Mouse (Mus musculus): ENCODE results near the gene Midn. TPM values are rescaled to one million over a fixed set of nuclear protein-coding genes. Genes with fewer than 3 reads are reported as not detected.
A peak's percentile ranks its signal among the peaks of the same experiment; 100 is the strongest.

The Midn gene
- polyA plus RNA-seq, 1 experiment from 2014 or later: 67.1 TPM

DNA sequence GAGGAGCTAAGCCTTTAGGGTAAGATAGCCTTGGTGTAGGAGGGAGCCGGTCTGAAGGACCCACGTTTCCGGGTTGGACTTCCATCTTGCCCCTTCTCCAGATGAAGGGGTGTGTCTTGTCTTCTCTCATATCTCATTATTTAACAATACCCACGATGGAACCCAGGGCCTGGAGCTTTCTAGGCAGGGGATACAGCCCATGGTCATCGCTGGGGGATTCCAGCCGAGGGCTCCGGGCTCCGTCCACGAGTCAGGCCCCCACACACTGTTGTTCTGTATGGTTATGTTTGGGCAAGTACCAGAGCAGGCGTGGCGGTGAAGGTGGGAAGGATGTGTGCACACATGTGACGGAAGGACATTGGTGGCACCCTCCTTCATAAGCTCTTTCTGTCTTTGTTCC is 3.9 kb upstream of the Midn start:
- peaks cover 10% of the 10 kb centered on the region for H3K4me1 ChIP-seq (replicated peaks; ENCODE audit: control insufficient read depth, insufficient read depth, low read length)
- no peaks in the 10 kb centered on the region for H3K9me3 ChIP-seq (ENCODE audit: control insufficient read depth, low read length)
- no peak overlapping the region for H3K4me3 ChIP-seq (ENCODE audit: low read depth, low read length)
- H3K36me3 ChIP-seq (ENCODE audit: control insufficient read depth, insufficient read depth, low read length): no peaks in the 10 kb centered on the region
- ATAC-seq (ENCODE audit: low FRiP score) (no peak), DNase-seq (ENCODE audit: low spot score) (no peak)
- 92% methylated on average over 12 of the region's 12 CpGs for WGBS
- H3K4me2 ChIP-seq (replicated peaks; ENCODE audit: low read depth, low read length): no peak overlapping the region
- H3K27ac ChIP-seq (ENCODE audit: low read depth, low read length): no peak overlapping the region
- H3K27me3 ChIP-seq (ENCODE audit: control insufficient read depth, insufficient read depth, low read length): 0 out of 2 replicates have a peak, but pooled peaks cover 2% of the 10 kb centered on the region
- no peak overlapping the region for H3K9ac ChIP-seq (ENCODE audit: low read depth, low read length)

DNA sequence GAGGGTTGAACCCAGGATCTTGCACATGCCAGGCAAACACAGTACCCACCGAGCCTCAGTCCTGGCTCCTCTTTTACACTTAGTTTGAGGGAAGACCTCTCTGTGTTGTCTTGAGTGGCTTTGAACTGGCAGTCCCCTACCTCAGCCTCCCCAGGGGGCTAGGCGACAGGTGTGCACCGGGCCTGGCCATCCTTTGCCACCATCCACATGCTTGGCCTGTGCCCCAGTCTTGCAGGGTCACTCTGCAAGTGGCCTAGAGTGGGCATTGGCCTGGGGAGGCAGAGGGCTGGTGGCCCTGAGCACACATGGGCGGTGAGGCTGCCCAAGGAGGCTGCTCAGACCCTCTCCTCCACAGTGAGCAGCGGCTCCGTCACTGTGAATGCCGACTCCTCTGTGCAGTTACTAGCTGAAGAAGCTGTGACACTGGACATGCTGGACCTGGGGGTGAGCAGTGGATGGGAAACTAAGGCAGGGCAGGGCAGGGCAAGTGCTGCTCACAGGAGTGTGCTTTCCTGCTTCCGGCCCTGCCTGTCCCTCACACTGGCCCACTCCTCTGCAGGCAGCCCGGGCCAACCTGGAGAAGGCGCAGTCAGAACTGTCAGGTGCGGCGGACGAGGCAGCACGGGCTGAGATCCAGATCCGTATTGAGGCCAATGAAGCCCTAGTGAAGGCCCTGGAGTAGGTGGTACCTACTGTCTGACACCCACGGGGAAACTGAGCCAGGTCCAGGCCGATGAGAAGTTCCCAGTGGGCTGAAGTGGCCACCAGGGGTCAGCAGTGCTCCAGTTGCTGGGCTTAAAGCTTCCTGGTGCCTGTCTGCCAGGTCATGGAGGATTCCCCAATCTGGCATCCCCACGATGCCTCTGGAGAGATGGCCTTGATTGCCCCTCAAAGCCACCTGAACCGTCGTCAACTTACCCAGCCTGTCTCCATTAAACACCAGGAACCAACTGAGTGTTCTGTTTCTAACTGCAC is 2.9 kb upstream of the Midn start:
- Histone ChIP-seq H3K4me1 (replicated peaks; ENCODE audit: control insufficient read depth, insufficient read depth, low read length) (peaks cover 7% of the 10 kb centered on the region), H3K27ac (ENCODE audit: low read depth, low read length) (no peak overlapping the region), H3K9ac (ENCODE audit: low read depth, low read length) (no peak overlapping the region), H3K4me3 (ENCODE audit: low read depth, low read length) (0 out of 2 replicates have a peak overlapping the region, but pooled peaks have one; percentile 8), H3K27me3 (ENCODE audit: control insufficient read depth, insufficient read depth, low read length) (no peaks in the 10 kb centered on the region), H3K9me3 (ENCODE audit: control insufficient read depth, low read length) (no peaks in the 10 kb centered on the region), H3K4me2 (replicated peaks; ENCODE audit: low read depth, low read length) (peak overlapping the region; percentile 9; the same call in 1 of the 2 replicates), H3K36me3 (ENCODE audit: control insufficient read depth, insufficient read depth, low read length) (no peaks in the 10 kb centered on the region)
- WGBS: 77% methylated on average over 20 of the region's 20 CpGs
- DNase-seq (ENCODE audit: low spot score) (peak; percentile 87), ATAC-seq (ENCODE audit: low FRiP score) (no peak)

DNA sequence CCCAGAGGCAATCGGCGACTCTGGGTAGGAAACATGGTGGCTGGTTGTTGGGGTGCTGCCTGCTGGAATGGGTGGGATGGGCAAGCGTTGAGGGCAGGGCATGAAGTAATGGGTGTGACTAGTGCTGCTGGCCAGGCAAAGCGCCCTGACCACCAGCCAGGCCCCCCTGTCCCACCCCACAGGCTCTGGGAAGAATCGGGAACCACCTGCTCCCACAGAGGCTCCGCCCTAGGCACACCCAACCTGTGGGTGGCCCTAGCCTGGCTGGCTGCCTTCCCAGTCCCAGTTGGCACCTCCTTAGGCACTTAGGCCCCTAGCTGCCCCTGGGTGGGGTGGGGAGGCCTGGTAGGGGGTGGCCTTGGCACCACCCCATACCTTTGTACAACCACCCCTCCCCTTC is 2.2 kb upstream of the Midn start:
- H3K4me1 ChIP-seq (replicated peaks; ENCODE audit: control insufficient read depth, insufficient read depth, low read length): peaks cover 7% of the 10 kb centered on the region
- no peaks in the 10 kb centered on the region for H3K36me3 ChIP-seq (ENCODE audit: control insufficient read depth, insufficient read depth, low read length)
- no peak overlapping the region for H3K4me2 ChIP-seq (replicated peaks; ENCODE audit: low read depth, low read length)
- DNase-seq (ENCODE audit: low spot score) (no peak), ATAC-seq (ENCODE audit: low FRiP score) (no peak)
- H3K9ac ChIP-seq (ENCODE audit: low read depth, low read length): no peak overlapping the region
- no peak overlapping the region for H3K4me3 ChIP-seq (ENCODE audit: low read depth, low read length)
- no peaks in the 10 kb centered on the region for H3K9me3 ChIP-seq (ENCODE audit: control insufficient read depth, low read length)
- no peaks in the 10 kb centered on the region for H3K27me3 ChIP-seq (ENCODE audit: control insufficient read depth, insufficient read depth, low read length)
- H3K27ac ChIP-seq (ENCODE audit: low read depth, low read length): no peak overlapping the region
- 84% methylated on average over 4 of the region's 6 CpGs for WGBS

DNA sequence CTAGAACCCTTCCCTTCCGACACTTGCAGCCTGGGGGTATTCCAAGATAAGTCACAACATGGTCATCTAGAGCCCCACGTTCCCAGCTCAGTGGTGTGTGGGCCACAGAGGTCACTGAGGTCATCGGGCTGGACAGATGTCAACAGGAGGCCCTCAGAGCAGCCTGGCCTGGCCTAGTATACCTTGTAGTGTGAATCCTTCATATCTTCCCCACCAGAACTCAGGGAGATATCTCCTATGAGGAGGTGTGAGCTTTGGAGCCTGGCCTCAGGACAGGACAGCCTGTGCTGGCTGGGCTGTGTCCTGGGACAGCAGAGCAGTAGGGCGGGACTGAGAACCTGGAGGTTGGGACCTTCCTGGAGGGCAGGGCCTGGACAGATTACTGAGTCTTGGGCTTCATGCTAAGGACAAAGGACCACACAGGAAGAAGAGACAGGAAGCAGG is 1.5 kb upstream of the Midn start:
- Histone ChIP-seq H3K36me3 (ENCODE audit: control insufficient read depth, insufficient read depth, low read length) (peaks cover 3% of the 10 kb centered on the region; the same call in 1 of the 2 replicates), H3K27ac (ENCODE audit: low read depth, low read length) (peak overlapping the region; percentile 47; the same call in 1 of the 2 replicates), H3K9ac (ENCODE audit: low read depth, low read length) (no peak overlapping the region), H3K4me3 (ENCODE audit: low read depth, low read length) (no peak overlapping the region), H3K4me2 (replicated peaks; ENCODE audit: low read depth, low read length) (no peak overlapping the region), H3K27me3 (ENCODE audit: control insufficient read depth, insufficient read depth, low read length) (no peaks in the 10 kb centered on the region), H3K4me1 (replicated peaks; ENCODE audit: control insufficient read depth, insufficient read depth, low read length) (peaks cover 7% of the 10 kb centered on the region), H3K9me3 (ENCODE audit: control insufficient read depth, low read length) (no peaks in the 10 kb centered on the region)
- 65% methylated on average over 4 of the region's 4 CpGs for WGBS
- no peak for DNase-seq (ENCODE audit: low spot score)
- no peak for ATAC-seq (ENCODE audit: low FRiP score)

- H3K27me3 ChIP-seq (ENCODE audit: control insufficient read depth, insufficient read depth, low read length): no peaks in the 10 kb centered on the region
- WGBS: 82% methylated on average over 5 of the region's 5 CpGs
- H3K4me2 ChIP-seq (replicated peaks; ENCODE audit: low read depth, low read length): peak overlapping the region; percentile 74; the same call in 1 of the 2 replicates
- H3K4me3 ChIP-seq (ENCODE audit: low read depth, low read length): peak overlapping the region; percentile 12; the same call in 1 of the 2 replicates
- no peak for DNase-seq (ENCODE audit: low spot score)
- no peaks in the 10 kb centered on the region for H3K9me3 ChIP-seq (ENCODE audit: control insufficient read depth, low read length)
- no peak for ATAC-seq (ENCODE audit: low FRiP score)
- H3K36me3 ChIP-seq (ENCODE audit: control insufficient read depth, insufficient read depth, low read length): peaks cover 7% of the 10 kb centered on the region; the same call in 1 of the 2 replicates
- peak overlapping the region; percentile 100 for H3K27ac ChIP-seq (ENCODE audit: low read depth, low read length)
- peaks cover 7% of the 10 kb centered on the region for H3K4me1 ChIP-seq (replicated peaks; ENCODE audit: control insufficient read depth, insufficient read depth, low read length)
- peak overlapping the region; percentile 99 for H3K9ac ChIP-seq (ENCODE audit: low read depth, low read length)
These were observed 840 bp upstream of the Midn start for GRCm38 (mm10) chr10:80147146-80147718.

GRCm38 (mm10) chr10:80148610-80149290 is 678 bp downstream of the Midn start:
- Histone ChIP-seq H3K27ac (ENCODE audit: low read depth, low read length) (peak overlapping the region; percentile 100), H3K4me1 (replicated peaks; ENCODE audit: control insufficient read depth, insufficient read depth, low read length) (peaks cover 15% of the 10 kb centered on the region), H3K27me3 (ENCODE audit: control insufficient read depth, insufficient read depth, low read length) (no peaks in the 10 kb centered on the region), H3K4me2 (replicated peaks; ENCODE audit: low read depth, low read length) (peak overlapping the region; percentile 74), H3K36me3 (ENCODE audit: control insufficient read depth, insufficient read depth, low read length) (peaks cover 14% of the 10 kb centered on the region; the same call in 1 of the 2 replicates), H3K4me3 (ENCODE audit: low read depth, low read length) (peak overlapping the region; percentile 100), H3K9ac (ENCODE audit: low read depth, low read length) (peak overlapping the region; percentile 99), H3K9me3 (ENCODE audit: control insufficient read depth, low read length) (no peaks in the 10 kb centered on the region)
- WGBS: 0% methylated on average over 55 of the region's 57 CpGs
- DNase-seq (ENCODE audit: low spot score) (peak; percentile 95), ATAC-seq (ENCODE audit: low FRiP score) (peak; percentile 41)

- peaks cover 21% of the 10 kb centered on the region for H3K4me1 ChIP-seq (replicated peaks; ENCODE audit: control insufficient read depth, insufficient read depth, low read length)
- peak; percentile 81 for ATAC-seq (ENCODE audit: low FRiP score)
These were observed 1.5 kb downstream of the Midn start for GRCm38 (mm10) chr10:80149291-80150225.

More at GRCm38 (mm10) chr10:80149291-80150225, 1.5 kb downstream of the Midn start:
- Histone ChIP-seq H3K9ac (ENCODE audit: low read depth, low read length) (peak overlapping the region; percentile 100), H3K27me3 (ENCODE audit: control insufficient read depth, insufficient read depth, low read length) (no peaks in the 10 kb centered on the region), H3K4me2 (replicated peaks; ENCODE audit: low read depth, low read length) (peak overlapping the region; percentile 93), H3K9me3 (ENCODE audit: control insufficient read depth, low read length) (no peaks in the 10 kb centered on the region), H3K36me3 (ENCODE audit: control insufficient read depth, insufficient read depth, low read length) (peaks cover 22% of the 10 kb centered on the region), H3K27ac (ENCODE audit: low read depth, low read length) (peak overlapping the region; percentile 100), H3K4me3 (ENCODE audit: low read depth, low read length) (peak overlapping the region; percentile 100)
- peak; percentile 98 for DNase-seq (ENCODE audit: low spot score)
- under 1% methylated on average over 84 of the region's 88 CpGs for WGBS
